Mouse (Mus musculus): ENCODE measurements around the gene Acsf3.

Gene Acsf3

GRCm38 (mm10) chr8:122811870-122812494 lies 36.7 kb downstream of the Acsf3 start:
- no peak for DNase-seq

GRCm38 (mm10) chr8:122812610-122813250 lies 37.4 kb downstream of the Acsf3 start:
- DNase-seq = peak; percentile 88

- DNase-seq = no peak
Observed at GRCm38 (mm10) chr8:122814608-122815007, 39.3 kb downstream of the Acsf3 start.

GRCm38 (mm10) chr8:122816965-122817364 lies 41.7 kb downstream of the Acsf3 start:
- DNase-seq = no peak

GRCm38 (mm10) chr8:122817724-122818496 lies 42.6 kb downstream of the Acsf3 start:
- no peak for DNase-seq

- DNase-seq = no peak
Observed at GRCm38 (mm10) chr8:122819776-122820175, 44.5 kb downstream of the Acsf3 start.

GRCm38 (mm10) chr8:122824571-122824970 lies 49.3 kb downstream of the Acsf3 start:
- no peak for DNase-seq

- DNase-seq = no peak
Observed at GRCm38 (mm10) chr8:122824986-122825385, 49.7 kb downstream of the Acsf3 start.

- no peak for DNase-seq
Observed at GRCm38 (mm10) chr8:122825408-122825807, 50.1 kb downstream of the Acsf3 start.

- no peak for DNase-seq
Observed at GRCm38 (mm10) chr8:122829396-122829795, 54.1 kb downstream of the Acsf3 start.

- DNase-seq = peak; percentile 98
Observed at GRCm38 (mm10) chr8:122830349-122831061, 55.2 kb downstream of the Acsf3 start.

GRCm38 (mm10) chr8:122834416-122834815 lies 59.1 kb downstream of the Acsf3 start:
- no peak for DNase-seq

- DNase-seq = peak; percentile 94
Observed at GRCm38 (mm10) chr8:122834971-122835370, 59.7 kb downstream of the Acsf3 start.

- DNase-seq = no peak
Observed at GRCm38 (mm10) chr8:122836199-122836598, 60.9 kb downstream of the Acsf3 start.

GRCm38 (mm10) chr8:122836696-122837095 lies 61.4 kb downstream of the Acsf3 start:
- DNase-seq = no peak

GRCm38 (mm10) chr8:122844161-122844560 lies 68.9 kb downstream of the Acsf3 start:
- no peak for DNase-seq

GRCm38 (mm10) chr8:122845662-122846061 lies 70.4 kb downstream of the Acsf3 start:
- no peak for DNase-seq

GRCm38 (mm10) chr8:122847829-122848561 lies 72.7 kb downstream of the Acsf3 start, which contains the start of gene Cdh15:
Gene Cdh15, plus strand, starts transcription at chr8:122847966.
- DNase-seq = peak; percentile 91

- DNase-seq = no peak
Observed at GRCm38 (mm10) chr8:122849152-122849910, 74.0 kb downstream of the Acsf3 start.

GRCm38 (mm10) chr8:122850641-122851240 lies 75.5 kb downstream of the Acsf3 start:
- no peak for DNase-seq

All from heart, adult 11 months (tissue).